Mouse (Mus musculus): ENCODE results near the gene Ttyh3.
"Not testable (repeated sequence)": the region's sequence is repeated elsewhere in the genome, so short reads cannot be mapped to it uniquely, and the experiment has no call there.

The Ttyh3 gene

GRCm38 (mm10) chr5:140648519-140649100, at the start of gene Ttyh3:
TSS of gene Ttyh3 (minus strand) at chr5:140649031.
- DNase-seq (ENCODE audit: low read depth, low spot score): no peak

- no peak for DNase-seq (ENCODE audit: low read depth, low spot score)
Measured at GRCm38 (mm10) chr5:140695987-140696386, 47.2 kb upstream of the Ttyh3 start.

GRCm38 (mm10) chr5:140688434-140688833, 39.6 kb upstream of the Ttyh3 start:
- DNase-seq (ENCODE audit: low read depth, low spot score): no peak

GRCm38 (mm10) chr5:140684343-140685148, 35.7 kb upstream of the Ttyh3 start:
- peak; percentile 69 for DNase-seq (ENCODE audit: low read depth, low spot score)

- DNase-seq (ENCODE audit: low read depth, low spot score): no peak
Measured at GRCm38 (mm10) chr5:140682113-140682512, 33.3 kb upstream of the Ttyh3 start.

GRCm38 (mm10) chr5:140680950-140681349, 32.1 kb upstream of the Ttyh3 start:
- DNase-seq (ENCODE audit: low read depth, low spot score): peak; percentile 81

GRCm38 (mm10) chr5:140680051-140680450, 31.2 kb upstream of the Ttyh3 start:
- DNase-seq (ENCODE audit: low read depth, low spot score): no peak

GRCm38 (mm10) chr5:140677137-140677536, 28.3 kb upstream of the Ttyh3 start:
- DNase-seq (ENCODE audit: low read depth, low spot score): no peak

GRCm38 (mm10) chr5:140675640-140676039, 26.8 kb upstream of the Ttyh3 start:
- DNase-seq (ENCODE audit: low read depth, low spot score): no peak

- DNase-seq (ENCODE audit: low read depth, low spot score): no peak
Measured at GRCm38 (mm10) chr5:140675079-140675478, 26.2 kb upstream of the Ttyh3 start.

GRCm38 (mm10) chr5:140674036-140674435, 25.2 kb upstream of the Ttyh3 start:
- DNase-seq (ENCODE audit: low read depth, low spot score): no peak

- DNase-seq (ENCODE audit: low read depth, low spot score): not testable (repeated sequence)
Measured at GRCm38 (mm10) chr5:140672603-140673002, 23.8 kb upstream of the Ttyh3 start.

GRCm38 (mm10) chr5:140672115-140672514, 23.3 kb upstream of the Ttyh3 start:
- DNase-seq (ENCODE audit: low read depth, low spot score): no peak

- DNase-seq (ENCODE audit: low read depth, low spot score): peak; percentile 89
Measured at GRCm38 (mm10) chr5:140663621-140664180, 14.9 kb upstream of the Ttyh3 start.

- no peak for DNase-seq (ENCODE audit: low read depth, low spot score)
Measured at GRCm38 (mm10) chr5:140662741-140663592, 14.1 kb upstream of the Ttyh3 start.

- DNase-seq (ENCODE audit: low read depth, low spot score): no peak
Measured at GRCm38 (mm10) chr5:140661875-140662643, 13.2 kb upstream of the Ttyh3 start.

GRCm38 (mm10) chr5:140661427-140661826, 12.6 kb upstream of the Ttyh3 start:
- no peak for DNase-seq (ENCODE audit: low read depth, low spot score)

GRCm38 (mm10) chr5:140660398-140660797, 11.6 kb upstream of the Ttyh3 start:
- DNase-seq (ENCODE audit: low read depth, low spot score): no peak

GRCm38 (mm10) chr5:140659607-140660272, 10.9 kb upstream of the Ttyh3 start:
- no peak for DNase-seq (ENCODE audit: low read depth, low spot score)

GRCm38 (mm10) chr5:140654096-140654845, 5.4 kb upstream of the Ttyh3 start:
- DNase-seq (ENCODE audit: low read depth, low spot score): no peak
